Mouse (Mus musculus) CH12.LX (cell line): ENCODE results near the gene Rpp25l. TPM values are rescaled to one million over a fixed set of nuclear protein-coding genes. Genes with fewer than 3 reads are reported as not detected.
A peak's percentile ranks its signal among the peaks of the same experiment; 100 is the strongest.

Experiments
- DNase-seq: peaks from one replicate; pipeline ENCODE4 v3.0.0-alpha.2; 2013; ENCODE audit errors: extremely low read depth
- H3K27ac ChIP-seq: 2 replicates; pipeline ENCODE4 v1.5.1; 2012; ENCODE audit warnings: low read depth, mild to moderate bottlenecking, control low read depth, moderate library complexity; ENCODE audit not compliant: insufficient read depth
- H3K27me3 ChIP-seq: replicated peaks from 2 replicates; pipeline ENCODE3; 2012; ENCODE audit warnings: inconsistent platforms
- H3K36me3 ChIP-seq, 2 experiments: replicated peaks in 1 of 2; 2 replicates each; pipeline versions ENCODE3 to v1.6.1; 2012; ENCODE audit warnings: inconsistent platforms in 1 of 2, low read length in 1 of 2, mild to moderate bottlenecking in 1 of 2, mixed read lengths in 1 of 2, moderate library complexity in 1 of 2; ENCODE audit not compliant: control insufficient read depth in 1 of 2, insufficient read depth in 1 of 2
- H3K4me1 ChIP-seq, 2 experiments: 2 replicates each; pipeline ENCODE4 v1.6.1; 2012; ENCODE audit warnings: inconsistent platforms in 1 of 2, moderate library complexity in 1 of 2; ENCODE audit not compliant: insufficient read depth in 2 of 2, control insufficient read depth in 1 of 2
- H3K4me2 ChIP-seq: 2 replicates; pipeline ENCODE4 v1.6.1; 2012; ENCODE audit warnings: low read depth, mild to moderate bottlenecking, control low read depth; ENCODE audit not compliant: poor library complexity, insufficient read depth, severe bottlenecking
- H3K4me3 ChIP-seq, 3 experiments: fragments of 150-350 bp in 1 of 3; sonication (generic) in 1 of 3; replicated peaks in 1 of 3; 2 replicates each; pipeline versions ENCODE3 to v1.5.1; 2011 to 2012; ENCODE audit warnings: low read depth in 2 of 3, low read length in 2 of 3, mild to moderate bottlenecking in 2 of 3, moderate library complexity in 2 of 3, control low read depth in 1 of 3, improper control_type of control experiment in 1 of 3, inconsistent platforms in 1 of 3, mixed read lengths in 1 of 3; ENCODE audit not compliant: poor library complexity in 1 of 3
- H3K79me2 ChIP-seq: replicated peaks from 2 replicates; pipeline ENCODE4 v1.6.1; 2012; ENCODE audit warnings: mild to moderate bottlenecking, moderate library complexity; ENCODE audit not compliant: control insufficient read depth, poor library complexity, insufficient read depth, severe bottlenecking; ENCODE audit errors: extremely low read depth
- H3K9ac ChIP-seq: 2 replicates; pipeline ENCODE4 v1.6.1; 2012; ENCODE audit warnings: low read depth, mild to moderate bottlenecking, control low read depth, moderate library complexity; ENCODE audit not compliant: insufficient read depth
- H3K9me3 ChIP-seq: replicated peaks from 2 replicates; pipeline ENCODE3; 2012; ENCODE audit warnings: low read length, inconsistent platforms, mixed read lengths
- CHD2 ChIP-seq: IDR thresholded peaks from 2 replicates; pipeline ENCODE4 v1.6.1; 2011; ENCODE audit warnings: low read length, improper control_type of control experiment
- CTCF ChIP-seq, 2 experiments: IDR thresholded peaks in 1 of 2; conservative IDR thresholded peaks in 1 of 2; 2 replicates each; pipeline ENCODE4 v1.5.1; 2011 to 2012; ENCODE audit warnings: low read depth in 2 of 2, low read length in 2 of 2, improper control_type of control experiment in 1 of 2, inconsistent platforms in 1 of 2, mild to moderate bottlenecking in 1 of 2, moderate library complexity in 1 of 2
- ELF1 ChIP-seq: IDR thresholded peaks from 2 replicates; pipeline ENCODE4 v1.6.1; 2014; ENCODE audit warnings: low read depth, mild to moderate bottlenecking, inconsistent platforms, low read length, improper control_type of control experiment
- EP300 ChIP-seq: IDR thresholded peaks from 2 replicates; pipeline ENCODE4 v1.6.1; 2011; ENCODE audit warnings: low read length, improper control_type of control experiment
- ETS1 ChIP-seq: conservative IDR thresholded peaks from 2 replicates; pipeline ENCODE4 v1.6.1; 2012; ENCODE audit warnings: low read depth, mild to moderate bottlenecking, inconsistent platforms, low read length, improper control_type of control experiment, moderate library complexity
- HCFC1 ChIP-seq: IDR thresholded peaks from 2 replicates; pipeline ENCODE4 v1.6.1; 2012; ENCODE audit warnings: low read depth, mild to moderate bottlenecking, inconsistent platforms, low read length, improper control_type of control experiment
- IRF4 ChIP-seq: IDR thresholded peaks from 2 replicates; pipeline ENCODE4 v1.6.1; 2014; ENCODE audit warnings: low read depth, mild to moderate bottlenecking, inconsistent platforms, low read length, improper control_type of control experiment
- JUN ChIP-seq: IDR thresholded peaks from 2 replicates; pipeline ENCODE4 v1.6.1; 2011; ENCODE audit warnings: low read depth, mild to moderate bottlenecking, low read length, improper control_type of control experiment, moderate library complexity; ENCODE audit not compliant: insufficient read depth
- JUND ChIP-seq: conservative IDR thresholded peaks from 2 replicates; pipeline ENCODE4 v1.6.1; 2011; ENCODE audit warnings: low read depth, low read length, improper control_type of control experiment
- KAT2A ChIP-seq: IDR thresholded peaks from 2 replicates; pipeline ENCODE4 v1.6.1; 2012; ENCODE audit warnings: low read length, improper control_type of control experiment, inconsistent platforms; ENCODE audit not compliant: insufficient replicate concordance
- MAX ChIP-seq: IDR thresholded peaks from 2 replicates; pipeline ENCODE4 v1.6.1; 2011; ENCODE audit warnings: low read length, improper control_type of control experiment
- MEF2A ChIP-seq: IDR thresholded peaks from 2 replicates; pipeline ENCODE4 v1.6.1; 2014; ENCODE audit warnings: low read depth, mild to moderate bottlenecking, inconsistent platforms, low read length, improper control_type of control experiment, borderline replicate concordance
- MXI1 ChIP-seq: IDR thresholded peaks from 2 replicates; pipeline ENCODE4 v1.6.1; 2011; ENCODE audit warnings: mild to moderate bottlenecking, low read depth, low read length, improper control_type of control experiment
- NELFE ChIP-seq: IDR thresholded peaks from 2 replicates; pipeline ENCODE4 v1.6.1; 2011; ENCODE audit warnings: low read depth, low read length, improper control_type of control experiment
- NRF1 ChIP-seq: IDR thresholded peaks from 2 replicates; pipeline ENCODE4 v1.6.1; 2014; ENCODE audit warnings: low read depth, mild to moderate bottlenecking, inconsistent platforms, low read length, improper control_type of control experiment, moderate library complexity
- POLR2A ChIP-seq: IDR thresholded peaks from 2 replicates; pipeline ENCODE4 v1.6.1; 2011; ENCODE audit warnings: low read depth, mild to moderate bottlenecking, improper control_type of control experiment, low read length
- POLR2AphosphoS2 ChIP-seq: IDR thresholded peaks from 2 replicates; pipeline ENCODE4 v1.6.1; 2011; ENCODE audit warnings: low read depth, low read length, improper control_type of control experiment
- RCOR1 ChIP-seq: conservative IDR thresholded peaks from 2 replicates; pipeline ENCODE4 v1.6.1; 2012; ENCODE audit warnings: low read depth, mild to moderate bottlenecking, inconsistent platforms, low read length, improper control_type of control experiment
- SIN3A ChIP-seq: IDR thresholded peaks from 2 replicates; pipeline ENCODE4 v1.6.1; 2012; ENCODE audit warnings: low read length, improper control_type of control experiment, inconsistent platforms
- SMC3 ChIP-seq: IDR thresholded peaks from 2 replicates; pipeline ENCODE4 v1.6.1; 2011; ENCODE audit warnings: low read depth, low read length, improper control_type of control experiment
- TBP ChIP-seq: conservative IDR thresholded peaks from 2 replicates; pipeline ENCODE4 v1.6.1; 2011; ENCODE audit warnings: low read depth, low read length, improper control_type of control experiment
- TCF12 ChIP-seq: IDR thresholded peaks from 2 replicates; pipeline ENCODE4 v1.6.1; 2014; ENCODE audit warnings: low read depth, mild to moderate bottlenecking, inconsistent platforms, low read length, improper control_type of control experiment
- USF2 ChIP-seq: conservative IDR thresholded peaks from 2 replicates; pipeline ENCODE4 v1.6.1; 2011; ENCODE audit warnings: low read depth, low read length, improper control_type of control experiment
- ZC3H11A ChIP-seq: IDR thresholded peaks from 2 replicates; pipeline ENCODE4 v1.6.1; 2012; ENCODE audit warnings: low read depth, mild to moderate bottlenecking, inconsistent platforms, low read length, improper control_type of control experiment
- ZKSCAN1 ChIP-seq: IDR thresholded peaks from 2 replicates; pipeline ENCODE4 v1.6.1; 2012; ENCODE audit warnings: low read depth, inconsistent platforms, low read length, improper control_type of control experiment, borderline replicate concordance
- ZMIZ1 ChIP-seq: IDR thresholded peaks from 2 replicates; pipeline ENCODE4 v1.6.1; 2012; ENCODE audit warnings: low read depth, mild to moderate bottlenecking, inconsistent platforms, low read length, improper control_type of control experiment
- dilution Hi-C: fragments of 300-500 bp; cut with MboI; formaldehyde crosslinking; loops from 2 replicates; pipeline ENCODE4 v1.14.3; 2020; ENCODE audit warnings: low sequenced_read_pairs; ENCODE audit not compliant: extremely low pct_unique_long_range_greater_than_20kb, extremely low pct_ligation_motif_present
- in situ Hi-C: fragments of 300-500 bp; cut with MboI; formaldehyde crosslinking; loops from 3 replicates; pipeline ENCODE4 v1.14.3; 2019; ENCODE audit warnings: low sequenced_read_pairs, low pct_ligation_motif_present, low pct_unique_long_range_greater_than_20kb, mixed read lengths
- polyA plus RNA-seq: library from polyadenylated mRNA; unstranded; fragments of >175 nt; gene quantifications from 2 replicates; pipeline ENCODE4 v1.2.1, GENCODE M21; 2012; ENCODE audit warnings: low read depth; ENCODE audit not compliant: insufficient read length
- total RNA-seq, 2 experiments: library from RNA; depleted of rRNA; stranded (reverse); fragments of 300-350 nt in 1 of 2; fragments of >200 nt in 1 of 2; gene quantifications; 2 replicates each; pipeline ENCODE4 v1.2.3; 2012 to 2014

Rpp25l gene
- total and polyA plus RNA-seq, 3 experiments: 48.1 to 72.8 (median 65.3) TPM

DNA sequence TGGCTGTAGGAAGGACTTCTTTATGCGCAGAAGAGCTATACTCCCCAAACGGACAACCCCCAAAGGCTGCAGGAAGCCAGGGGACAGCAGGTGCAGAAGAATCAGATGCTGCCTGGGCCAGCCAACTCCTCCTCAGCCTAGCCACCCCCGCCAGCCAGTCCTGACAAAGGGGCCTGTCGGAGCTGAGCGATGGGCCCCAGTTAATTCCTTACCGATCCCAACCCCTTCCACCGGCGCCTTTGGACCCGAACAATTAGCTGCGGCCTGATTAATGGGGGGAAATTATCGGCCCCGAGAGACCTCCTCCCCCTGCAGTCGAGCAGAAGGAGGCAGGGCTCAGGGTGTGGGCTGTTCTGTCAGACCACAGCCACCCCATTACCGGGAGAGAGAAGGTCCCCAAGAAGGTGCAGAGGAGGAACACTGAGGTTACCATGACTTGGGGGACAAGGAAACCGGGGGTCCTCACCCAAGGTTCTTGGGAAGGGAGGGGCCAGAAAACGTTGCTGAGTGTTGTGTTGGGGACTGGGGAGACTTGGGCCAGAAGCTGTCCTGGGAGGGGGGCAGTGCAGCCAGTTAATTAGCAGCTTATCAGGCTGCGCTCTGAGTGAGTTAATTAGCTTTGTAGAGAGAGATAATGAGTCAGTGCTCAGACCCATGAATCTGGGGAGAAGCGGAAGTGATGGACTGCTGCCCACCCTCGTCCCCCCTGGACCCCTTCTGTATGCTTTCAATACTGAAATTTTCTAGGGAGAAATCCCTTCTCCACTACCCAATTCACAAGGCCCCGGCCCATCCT is 13.7 kb upstream of the Rpp25l start:
- Histone ChIP-seq H3K4me3 (no peak overlapping the region), H3K4me1 (peaks cover 4 to 16% of the 10 kb centered on the region in 2 experiments), H3K79me2 (peaks cover 9% of the 10 kb centered on the region), H3K27ac (no peak overlapping the region), H3K36me3 (no peaks in the 10 kb centered on the region), H3K27me3 (peaks cover 72% of the 10 kb centered on the region), H3K9me3 (no peaks in the 10 kb centered on the region), H3K9ac (no peak overlapping the region), H3K4me2 (no peak overlapping the region)
- in situ Hi-C loops (no loop called here), dilution Hi-C loops (no loop called here)
- TF ChIP-seq POLR2A (no peak), HCFC1 (no peak), JUND (no peak), EP300 (no peak), NRF1 (no peak), MAX (no peak), MEF2A (no peak), IRF4 (no peak), RCOR1 (no peak), ETS1 (no peak), ZKSCAN1 (no peak)
- no peak for DNase-seq

DNA sequence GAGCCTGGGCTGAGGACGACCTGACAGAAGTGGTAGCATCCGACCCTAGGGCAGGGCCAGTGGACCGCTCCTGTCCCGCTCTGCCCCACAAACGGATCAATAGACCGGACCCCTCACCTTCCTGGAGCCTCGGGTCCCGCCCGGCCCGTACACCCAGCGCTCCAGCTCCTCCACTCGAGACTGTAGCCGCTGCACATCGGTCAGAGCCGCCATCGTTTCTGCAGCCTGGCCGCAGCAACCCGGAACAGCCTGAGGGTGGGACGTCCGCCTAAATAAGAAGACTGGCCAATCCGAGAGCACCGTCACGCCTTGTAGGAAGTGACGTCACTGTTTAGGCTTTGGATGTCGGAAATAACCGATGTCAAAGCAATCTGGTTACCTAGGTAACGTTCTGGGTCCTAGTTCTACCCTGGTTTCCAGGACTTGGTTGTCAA is 9.6 kb upstream of the Rpp25l start, which contains the start of gene Dctn3:
Dctn3 (minus strand) TSS at position 253 of the 434 bp plus-strand sequence.
- Histone ChIP-seq H3K36me3 (peaks cover 24 to 29% of the 10 kb centered on the region in 2 experiments), H3K9ac (peak within 1 kb of the TSS; percentile 81), H3K9me3 (no peaks in the 10 kb centered on the region), H3K27me3 (peaks cover 36% of the 10 kb centered on the region), H3K4me1 (peaks cover 4 to 16% of the 10 kb centered on the region in 2 experiments), H3K4me2 (peak within 1 kb of the TSS; percentile 64), H3K27ac (no peak within 1 kb of the TSS), H3K79me2 (peaks cover 12% of the 10 kb centered on the region), H3K4me3 (peak within 1 kb of the TSS; percentile 75 to 94 (median 84))
- in situ Hi-C loops (no loop called here), dilution Hi-C loops (no loop called here)
- DNase-seq: peak; percentile 98
- TF ChIP-seq MXI1 (peak; percentile 55; the same call in 1 of the 2 replicates), ZC3H11A (no peak), SIN3A (peak; percentile 94), CTCF (conservative IDR thresholded peaks at IDR 0.05 in 1 of 2, IDR thresholded peaks at IDR 0.05 in 1 of 2; ENCODE audit: low read depth in 2 of 2, low read length in 2 of 2) (no peak), ELF1 (peak; percentile 99), JUN (peak; percentile 43; the same call in 1 of the 2 replicates), CHD2 (peak; percentile 70), HCFC1 (peak; percentile 87), USF2 (no peak), NELFE (peak; percentile 91), TCF12 (peak; percentile 83; the same call in 1 of the 2 replicates), NRF1 (peak; percentile 16; the same call in 1 of the 2 replicates), POLR2AphosphoS2 (peak; percentile 65; the same call in 1 of the 2 replicates), ZMIZ1 (peak; percentile 77; the same call in 1 of the 2 replicates), SMC3 (no peak), POLR2A (peak; percentile 96), ETS1 (no peak), KAT2A (peak; percentile 61; the same call in 1 of the 2 replicates), TBP (peak; percentile 86), JUND (peak; percentile 84)
